Mouse (Mus musculus) heart, postnatal 14 days (tissue): Measurements from ENCODE around the gene Zfp652. TPM values are rescaled to one million over a fixed set of nuclear protein-coding genes. Genes with fewer than 3 reads are reported as not detected.
A peak's percentile ranks its signal among the peaks of the same experiment; 100 is the strongest.

Source experiments
- DNase-seq, 2 experiments: peaks; one replicate each; pipeline ENCODE4 v3.0.0; 2021 to 2022
- intact Hi-C: fragments of 180-260 bp; cut with DNase I; formaldehyde crosslinking; loops from one replicate; pipeline ENCODE4 v1.15.1; 2025
- total RNA-seq, 2 experiments: library from RNA; stranded (reverse); gene quantifications; 2 replicates each; pipeline ENCODE4 v1.2.3; 2021

The Zfp652 gene
- total RNA-seq, 2 experiments from 2014 or later: 45.9 to 46.5 TPM

DNA sequence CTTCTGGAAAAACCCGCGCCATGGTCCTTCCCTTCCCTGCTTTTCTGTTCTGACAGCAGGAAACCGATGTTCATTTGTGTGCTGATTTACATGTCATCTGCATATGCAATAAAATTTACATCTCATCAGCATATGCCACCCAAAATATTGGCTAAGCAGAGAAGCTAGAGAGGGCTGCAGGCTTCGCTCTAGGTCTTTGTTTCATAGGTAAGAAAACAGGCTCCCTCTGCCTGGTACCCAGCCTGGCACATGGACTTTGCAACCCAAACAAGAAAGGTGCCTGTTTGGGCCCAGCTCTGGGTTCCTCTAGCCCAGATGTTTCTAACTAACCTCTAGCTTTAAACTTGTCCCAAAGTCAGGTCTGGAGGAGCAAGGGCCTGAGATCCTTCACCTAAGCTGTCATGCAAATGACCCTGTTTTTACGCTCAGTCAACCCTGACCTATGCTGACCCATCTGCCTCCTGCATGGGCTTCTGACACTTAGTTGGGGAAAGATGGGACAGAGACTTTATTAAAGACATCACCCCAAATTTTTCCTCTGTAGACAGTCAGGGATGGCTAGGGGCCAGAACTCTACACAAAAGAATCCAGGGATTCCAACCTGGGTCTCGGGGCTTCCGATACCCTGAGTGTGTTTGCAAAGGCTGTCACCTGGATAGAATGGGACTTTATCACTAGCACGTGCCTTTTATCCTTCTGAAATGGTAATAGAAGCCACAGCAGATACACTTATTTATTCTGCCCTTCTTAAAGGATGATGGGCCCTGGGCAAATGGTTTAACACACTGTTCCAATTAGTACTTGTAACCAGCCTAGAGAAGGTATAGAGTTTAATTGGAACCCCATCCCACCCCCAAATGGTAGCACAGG, 126.8 kb downstream of the Zfp652 start:
- intact Hi-C loops: no loop called here
- no peak for DNase-seq

DNA sequence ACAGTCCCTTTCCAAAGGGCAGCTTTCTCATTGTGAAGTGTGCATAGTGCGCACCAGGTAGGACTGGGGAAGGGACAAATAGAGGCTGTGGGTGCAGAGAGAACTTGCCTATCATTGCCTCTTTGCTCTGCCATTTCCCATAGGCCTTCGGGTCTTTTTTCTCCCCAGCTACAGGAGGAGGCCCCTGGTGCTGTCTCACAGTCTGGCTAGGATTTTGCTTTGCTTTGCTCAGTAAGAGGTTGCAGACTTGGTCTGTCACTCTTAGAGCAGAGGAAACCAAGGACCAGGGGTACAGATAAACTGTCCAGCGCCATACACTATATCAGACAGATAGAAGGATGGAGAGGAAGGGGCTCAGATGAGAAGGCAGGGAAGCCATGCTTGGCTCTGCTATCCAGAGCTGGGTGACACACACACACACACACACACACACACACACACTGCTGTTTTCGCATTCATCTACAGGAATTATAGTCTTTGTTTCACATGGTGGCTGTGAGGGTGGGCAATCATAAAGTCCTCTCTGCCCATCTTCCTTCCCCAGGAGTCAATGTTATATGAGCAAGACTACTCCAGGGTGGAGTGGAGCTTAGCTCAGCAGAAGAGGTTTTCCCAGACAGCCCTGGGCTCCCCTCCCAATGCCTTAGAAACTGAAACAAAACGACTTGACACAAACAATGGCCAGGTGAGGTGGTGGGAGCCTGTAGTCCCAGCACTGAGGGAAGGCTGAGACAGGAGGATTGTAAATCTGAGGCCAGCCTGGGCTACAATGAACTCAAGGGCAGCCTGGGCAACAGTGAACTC, 128.4 kb downstream of the Zfp652 start:
- no peak for DNase-seq
- intact Hi-C loops: no loop called here

GRCm38 (mm10) chr11:95841498-95841830, 129.0 kb downstream of the Zfp652 start:
- intact Hi-C loops: no loop called here
- no peak for DNase-seq

GRCm38 (mm10) chr11:95842074-95842681, 129.7 kb downstream of the Zfp652 start, which contains the start of gene Abi3:
Abi3 (minus strand) TSS chr11:95842476.
- intact Hi-C loops: no loop called here
- DNase-seq: peak; percentile 60 to 69

DNA sequence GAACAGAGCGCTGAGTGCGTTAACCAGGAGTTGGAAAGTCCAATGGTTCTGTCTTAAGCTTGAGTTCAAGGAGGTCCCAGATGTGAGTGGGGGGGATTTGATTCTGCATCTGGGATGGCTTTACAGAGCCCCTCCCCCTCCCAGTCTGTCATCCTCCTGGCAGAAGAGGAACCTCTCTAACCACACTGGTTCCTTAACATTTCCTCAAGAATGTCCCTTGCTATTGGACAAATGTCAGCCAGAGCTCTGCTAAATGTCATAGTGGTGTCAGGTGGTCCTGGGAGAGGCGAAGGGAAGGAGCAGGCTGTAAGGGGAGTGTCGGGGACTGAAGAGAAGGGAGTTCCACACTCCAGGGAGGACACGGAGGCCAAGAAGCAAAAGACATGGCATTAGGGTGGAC, 130.5 kb downstream of the Zfp652 start:
- DNase-seq: no peak
- intact Hi-C loops: no loop called here

- intact Hi-C loops: no loop called here
- DNase-seq: peak in 1 of 2 experiments; percentile 18
These were observed 131.0 kb downstream of the Zfp652 start for GRCm38 (mm10) chr11:95843421-95843950.

- no peak for DNase-seq
- intact Hi-C loops: no loop called here
These were observed 132.5 kb downstream of the Zfp652 start for GRCm38 (mm10) chr11:95844935-95845334.

DNA sequence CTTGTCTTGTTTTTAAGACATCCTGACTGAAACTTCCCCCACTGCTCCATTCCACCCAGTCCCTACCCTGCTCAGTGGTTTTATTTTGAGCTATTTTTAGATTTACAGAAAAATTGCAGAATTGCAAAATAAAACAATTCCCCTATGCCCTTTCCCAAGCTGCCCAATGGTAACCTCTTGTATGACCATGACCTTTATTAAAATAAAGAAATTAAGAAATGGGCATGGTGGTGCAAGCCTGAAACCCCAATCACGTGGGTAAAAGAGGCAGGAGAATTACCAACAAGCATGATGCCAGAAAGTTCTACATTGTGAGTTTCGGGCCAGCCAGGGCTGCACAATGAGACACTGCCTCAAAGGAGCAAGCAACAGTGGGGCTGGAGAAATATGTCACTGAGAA, 138.4 kb downstream of the Zfp652 start:
- intact Hi-C loops: loop anchor here (5.0 kb wide), 2 partner anchors 79 to 164 kb away; no protein-coding TSS in a partner anchor

DNA sequence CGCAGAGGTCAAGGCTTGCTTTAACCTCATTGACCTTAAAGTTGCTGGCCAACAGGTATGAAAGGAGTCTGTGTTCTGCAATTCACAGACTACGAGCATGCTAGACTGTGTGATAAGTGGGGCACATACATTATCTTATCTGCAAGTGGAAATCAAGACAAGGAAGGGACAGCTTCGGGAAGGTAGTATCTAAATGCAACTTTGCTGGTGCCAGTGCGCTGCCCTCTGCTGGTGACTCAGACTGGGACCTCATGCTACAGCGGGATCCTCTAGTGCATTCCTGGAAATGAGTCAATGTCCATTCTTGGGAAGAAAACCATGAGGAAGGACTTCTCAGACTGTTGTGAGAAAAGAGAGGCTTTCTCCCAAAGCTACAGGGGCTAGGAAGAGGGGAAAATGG, 141.2 kb downstream of the Zfp652 start:
- intact Hi-C loops: loop anchor here (1.0 to 5.0 kb wide), 3 partner anchors 24 to 166 kb away; no protein-coding TSS in a partner anchor
- peak; percentile 75 to 79 for DNase-seq

More for the DNA sequence above, 138.4 kb downstream of the Zfp652 start:
- DNase-seq: no peak

DNA sequence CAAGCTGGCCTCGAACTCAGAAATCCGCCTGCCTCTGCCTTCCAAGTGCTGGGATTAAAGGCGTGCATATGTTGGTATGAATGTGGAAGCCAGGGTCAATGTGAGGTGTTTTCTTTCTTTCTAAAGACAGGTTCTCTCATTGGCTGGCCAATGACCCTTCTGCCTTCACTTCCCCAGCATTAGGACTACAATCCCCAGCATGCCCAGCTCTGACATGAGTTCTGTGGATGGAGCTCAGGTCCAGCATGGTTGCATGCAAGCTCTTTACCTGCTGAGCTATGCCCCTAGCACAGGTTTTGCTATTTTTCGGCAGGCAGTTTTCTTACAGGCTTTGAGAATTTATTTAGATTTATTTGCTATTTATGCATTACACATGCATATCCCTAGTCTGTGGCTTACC, 144.8 kb downstream of the Zfp652 start:
- DNase-seq: no peak
- intact Hi-C loops: no loop called here

- no peak for DNase-seq
- intact Hi-C loops: no loop called here
These were observed 145.4 kb downstream of the Zfp652 start for GRCm38 (mm10) chr11:95857716-95858527.

- peak; percentile 95 to 96 for DNase-seq
- intact Hi-C loops: no loop called here
These were observed 146.3 kb downstream of the Zfp652 start for GRCm38 (mm10) chr11:95858528-95859467.

- no peak for DNase-seq
- intact Hi-C loops: no loop called here
These were observed 147.0 kb downstream of the Zfp652 start for GRCm38 (mm10) chr11:95859468-95859855.

- no peak for DNase-seq
- intact Hi-C loops: no loop called here
These were observed 147.6 kb downstream of the Zfp652 start for GRCm38 (mm10) chr11:95860071-95860490.

DNA sequence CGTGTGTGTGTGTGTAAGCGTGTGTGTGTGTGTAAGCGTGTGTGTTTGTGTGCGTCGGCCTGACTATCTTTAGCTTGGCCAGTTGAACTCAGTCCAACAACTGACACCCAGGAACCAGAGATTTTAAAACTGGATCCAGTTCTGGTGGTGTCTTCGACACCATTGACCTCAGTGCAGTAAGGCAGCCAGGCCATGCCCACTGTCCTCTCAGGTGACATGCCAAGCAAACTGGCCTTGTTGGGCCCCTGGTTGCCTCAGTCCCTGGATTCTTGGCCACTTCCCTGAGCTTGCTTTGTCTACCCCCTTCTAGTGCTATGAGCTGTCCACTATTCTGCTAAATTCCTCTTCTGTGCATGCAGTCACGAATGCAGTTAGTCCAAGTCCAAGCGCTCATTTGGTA, 148.9 kb downstream of the Zfp652 start:
- DNase-seq: no peak
- intact Hi-C loops: no loop called here

DNA sequence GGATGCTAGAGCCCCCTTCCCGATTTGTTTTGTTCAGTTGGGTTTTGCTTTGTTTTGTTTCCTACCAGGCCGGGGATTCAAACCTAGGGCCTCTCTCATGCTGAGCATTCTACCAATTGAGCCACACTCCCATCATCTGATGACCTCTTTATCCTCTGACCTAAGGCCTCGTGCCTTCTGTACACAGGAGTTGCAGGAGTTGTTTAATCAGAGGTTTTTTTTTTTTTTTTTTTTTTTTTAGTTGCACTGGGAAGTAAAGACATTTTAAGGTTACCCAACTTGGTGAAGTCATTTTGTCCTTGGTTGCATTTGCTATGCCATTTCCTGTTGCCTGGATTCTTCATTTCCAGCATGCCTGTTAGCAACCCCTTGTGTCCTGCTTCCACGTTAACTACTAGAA, 157.0 kb downstream of the Zfp652 start:
- intact Hi-C loops: no loop called here
- DNase-seq: no peak

- no peak for DNase-seq
- intact Hi-C loops: loop anchor here (10.0 kb wide), 1 partner anchor 265 kb away; the partner anchor contains the start of gene Ttll6
These were observed 157.5 kb downstream of the Zfp652 start for GRCm38 (mm10) chr11:95869918-95870470.

DNA sequence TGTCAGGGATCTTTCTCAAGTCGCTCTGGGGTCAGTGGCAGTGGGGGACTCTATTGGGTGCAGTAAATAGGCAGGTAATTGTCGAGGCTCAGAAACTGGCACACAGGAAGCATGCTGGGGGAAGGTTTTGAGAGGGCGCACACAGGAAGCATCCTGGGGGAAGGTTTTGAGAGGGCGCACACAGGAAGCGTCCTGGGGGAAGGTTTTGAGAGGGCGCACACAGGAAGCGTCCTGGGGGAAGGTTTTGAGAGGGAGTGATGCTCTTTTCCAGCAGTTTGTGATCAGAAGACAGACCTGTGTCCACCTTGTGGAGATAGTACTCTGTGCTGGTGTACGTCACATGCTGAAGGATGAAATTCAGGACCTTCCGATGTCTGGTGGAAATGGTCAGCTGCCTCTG, 163.3 kb downstream of the Zfp652 start:
- intact Hi-C loops: loop anchor here (10.0 kb wide), 1 partner anchor 259 kb away; the partner anchor contains the start of gene Ttll6

More for the DNA sequence above, 163.3 kb downstream of the Zfp652 start:
- no peak for DNase-seq
